Mouse (Mus musculus): ENCODE measurements around the gene Arap1. TPM values are rescaled to one million over a fixed set of nuclear protein-coding genes. Genes with fewer than 3 reads are reported as not detected.

Gene Arap1
- polyA plus RNA-seq, 1 experiment from 2014 or later = 8.7 TPM

DNA sequence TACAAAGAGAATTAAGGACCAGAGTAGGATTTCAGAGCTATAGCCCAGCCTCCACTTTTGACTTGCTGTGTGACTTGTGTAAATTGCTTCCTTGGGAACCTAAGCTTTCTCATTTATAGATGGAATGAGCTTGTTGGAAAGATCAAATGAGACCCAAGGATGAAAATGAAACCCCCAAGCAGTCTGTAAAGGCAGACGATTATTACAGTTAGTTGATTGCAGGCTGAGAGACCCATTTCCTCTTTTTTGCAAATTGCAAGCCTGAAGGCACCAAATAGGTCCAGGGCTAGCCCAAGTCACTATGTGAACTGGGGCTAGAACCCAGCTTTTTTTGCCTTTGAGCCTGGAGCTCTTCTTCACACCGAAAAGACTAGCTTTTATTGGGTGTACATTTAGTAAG is 36.8 kb upstream of the Arap1 start:
- WGBS = 33% methylated on average over 2 of the region's 2 CpGs
- Histone ChIP-seq H3K4me3 (replicated peaks; ENCODE audit: low read depth, low read length) (peak overlapping the region; percentile 58; the same call in 1 of the 2 replicates), H3K27ac (replicated peaks; ENCODE audit: low read depth, low read length) (peak overlapping the region; percentile 86), H3K36me3 (ENCODE audit: control insufficient read depth, insufficient read depth, low read length) (no peaks in the 10 kb centered on the region), H3K9me3 (ENCODE audit: control insufficient read depth, low read length) (no peaks in the 10 kb centered on the region), H3K4me1 (ENCODE audit: control insufficient read depth, insufficient read depth, low read length) (no peaks in the 10 kb centered on the region), H3K4me2 (ENCODE audit: low read length) (peak overlapping the region; percentile 61), H3K9ac (replicated peaks; ENCODE audit: low read length) (no peak overlapping the region), H3K27me3 (ENCODE audit: control insufficient read depth, insufficient read depth, low read length) (no peaks in the 10 kb centered on the region)
- DNase-seq (no peak), ATAC-seq (ENCODE audit: low FRiP score, low TSS enrichment) (no peak)

DNA sequence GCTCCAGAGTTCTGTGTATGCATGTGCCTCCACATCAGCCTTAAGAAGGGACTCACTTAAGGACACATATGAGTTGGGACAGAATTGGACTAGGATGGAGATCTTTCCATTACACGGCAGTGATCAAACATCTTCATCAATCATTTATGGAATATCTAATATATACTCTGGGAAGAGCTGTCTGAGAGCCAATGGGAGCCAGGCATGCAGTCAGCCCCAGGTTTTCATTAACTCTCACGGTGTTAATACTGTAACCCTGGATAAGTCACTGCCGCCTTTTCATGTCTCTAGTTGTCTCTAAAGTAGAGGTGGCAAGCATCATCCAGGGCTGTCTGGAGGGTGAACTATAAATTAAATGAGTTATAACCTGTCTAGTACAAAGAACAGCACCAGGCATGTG is 34.8 kb upstream of the Arap1 start:
- H3K4me2 ChIP-seq (ENCODE audit: low read length) = no peak overlapping the region
- WGBS = 68% methylated on average over 3 of the region's 3 CpGs

DNA sequence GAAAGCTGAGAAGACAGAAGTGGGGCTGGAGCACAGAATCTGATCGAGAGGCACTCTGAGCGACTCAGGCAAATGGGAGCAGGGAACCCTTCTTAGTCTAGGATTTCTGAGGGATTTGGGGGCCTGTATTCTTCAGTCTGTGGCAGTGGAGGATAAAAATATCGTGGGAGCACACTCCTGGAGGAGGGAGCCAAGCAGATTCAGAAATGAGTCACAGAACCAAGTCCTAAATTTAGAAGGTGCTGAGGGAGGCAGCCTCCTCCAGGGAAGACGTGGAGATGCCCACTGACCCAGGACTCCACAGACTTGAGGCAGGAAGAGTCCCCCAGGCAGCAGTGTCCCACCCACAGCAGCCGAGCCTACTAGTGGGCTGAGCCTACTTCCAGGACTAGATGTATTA is 33.5 kb upstream of the Arap1 start:
- Histone ChIP-seq H3K27ac (replicated peaks; ENCODE audit: low read depth, low read length) (no peak overlapping the region), H3K27me3 (ENCODE audit: control insufficient read depth, insufficient read depth, low read length) (0 out of 2 replicates have a peak, but pooled peaks cover 3% of the 10 kb centered on the region), H3K36me3 (ENCODE audit: control insufficient read depth, insufficient read depth, low read length) (no peaks in the 10 kb centered on the region), H3K4me2 (ENCODE audit: low read length) (no peak overlapping the region), H3K9me3 (ENCODE audit: control insufficient read depth, low read length) (no peaks in the 10 kb centered on the region), H3K9ac (replicated peaks; ENCODE audit: low read length) (no peak overlapping the region), H3K4me1 (ENCODE audit: control insufficient read depth, insufficient read depth, low read length) (no peaks in the 10 kb centered on the region), H3K4me3 (replicated peaks; ENCODE audit: low read depth, low read length) (no peak overlapping the region)
- 63% methylated on average over 5 of the region's 5 CpGs for WGBS
- DNase-seq = no peak
- no peak for ATAC-seq (ENCODE audit: low FRiP score, low TSS enrichment)

More for the DNA sequence above, 34.8 kb upstream of the Arap1 start:
- DNase-seq (no peak), ATAC-seq (ENCODE audit: low FRiP score, low TSS enrichment) (no peak)
- Histone ChIP-seq H3K27ac (replicated peaks; ENCODE audit: low read depth, low read length) (no peak overlapping the region), H3K27me3 (ENCODE audit: control insufficient read depth, insufficient read depth, low read length) (no peaks in the 10 kb centered on the region), H3K9me3 (ENCODE audit: control insufficient read depth, low read length) (no peaks in the 10 kb centered on the region), H3K9ac (replicated peaks; ENCODE audit: low read length) (no peak overlapping the region), H3K36me3 (ENCODE audit: control insufficient read depth, insufficient read depth, low read length) (no peaks in the 10 kb centered on the region), H3K4me1 (ENCODE audit: control insufficient read depth, insufficient read depth, low read length) (no peaks in the 10 kb centered on the region), H3K4me3 (replicated peaks; ENCODE audit: low read depth, low read length) (no peak overlapping the region)

DNA sequence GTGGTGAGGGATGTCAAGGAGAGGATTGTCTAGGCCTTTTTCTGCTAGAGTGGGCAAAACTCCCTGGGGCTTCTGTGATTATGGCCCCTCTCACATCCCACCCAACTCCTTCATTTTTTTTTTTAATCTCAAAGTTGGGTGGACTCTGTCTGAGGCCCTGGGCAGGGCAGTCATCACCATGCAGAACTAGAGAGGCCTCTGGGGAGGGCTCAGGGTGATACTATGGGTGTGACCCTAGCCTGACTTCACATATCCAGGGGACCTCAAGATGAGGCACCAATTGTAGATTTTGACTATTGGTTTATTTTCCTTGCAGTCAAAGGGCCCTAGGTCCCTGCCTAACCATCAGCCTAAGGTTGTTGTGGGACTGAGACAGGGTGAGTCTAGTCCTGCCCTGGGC is 32.2 kb upstream of the Arap1 start:
- no peak overlapping the region for H3K4me2 ChIP-seq (ENCODE audit: low read length)
- H3K4me3 ChIP-seq (replicated peaks; ENCODE audit: low read depth, low read length) = no peak overlapping the region
- no peak for ATAC-seq (ENCODE audit: low FRiP score, low TSS enrichment)
- no peaks in the 10 kb centered on the region for H3K36me3 ChIP-seq (ENCODE audit: control insufficient read depth, insufficient read depth, low read length)
- 0 out of 2 replicates have a peak, but pooled peaks cover 11% of the 10 kb centered on the region for H3K27me3 ChIP-seq (ENCODE audit: control insufficient read depth, insufficient read depth, low read length)
- H3K9ac ChIP-seq (replicated peaks; ENCODE audit: low read length) = no peak overlapping the region
- no peaks in the 10 kb centered on the region for H3K9me3 ChIP-seq (ENCODE audit: control insufficient read depth, low read length)
- no peak for DNase-seq
- no peak overlapping the region for H3K27ac ChIP-seq (replicated peaks; ENCODE audit: low read depth, low read length)
- no peaks in the 10 kb centered on the region for H3K4me1 ChIP-seq (ENCODE audit: control insufficient read depth, insufficient read depth, low read length)

DNA sequence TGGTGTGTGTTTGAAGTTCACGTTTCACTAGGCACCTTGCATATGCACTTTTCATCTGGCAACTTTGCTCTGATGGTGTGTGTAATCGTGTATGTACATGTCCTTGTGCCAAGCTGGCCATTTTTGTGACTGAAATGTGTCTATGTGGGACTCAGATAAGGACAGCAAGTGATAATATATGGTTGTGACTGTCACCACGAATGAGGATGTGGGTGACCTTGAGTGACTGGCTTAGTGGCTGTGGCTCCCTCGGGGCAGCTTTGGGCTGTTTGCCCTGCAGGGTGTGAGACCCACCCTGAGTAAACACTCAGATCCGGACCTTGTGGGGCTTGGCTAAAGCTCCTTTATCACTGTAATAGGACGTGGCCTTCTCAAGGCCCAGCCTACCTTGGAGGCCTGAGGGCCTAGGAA is 31.3 kb upstream of the Arap1 start:
- WGBS = 68% methylated on average over 6 of the region's 6 CpGs
- ATAC-seq (ENCODE audit: low FRiP score, low TSS enrichment) = no peak
- Histone ChIP-seq H3K4me2 (ENCODE audit: low read length) (no peak overlapping the region), H3K4me3 (replicated peaks; ENCODE audit: low read depth, low read length) (no peak overlapping the region), H3K9me3 (ENCODE audit: control insufficient read depth, low read length) (no peaks in the 10 kb centered on the region), H3K27me3 (ENCODE audit: control insufficient read depth, insufficient read depth, low read length) (0 out of 2 replicates have a peak, but pooled peaks cover 11% of the 10 kb centered on the region), H3K27ac (replicated peaks; ENCODE audit: low read depth, low read length) (no peak overlapping the region), H3K9ac (replicated peaks; ENCODE audit: low read length) (no peak overlapping the region), H3K36me3 (ENCODE audit: control insufficient read depth, insufficient read depth, low read length) (no peaks in the 10 kb centered on the region), H3K4me1 (ENCODE audit: control insufficient read depth, insufficient read depth, low read length) (0 out of 2 replicates have a peak, but pooled peaks cover 1% of the 10 kb centered on the region)
- no peak for DNase-seq

DNA sequence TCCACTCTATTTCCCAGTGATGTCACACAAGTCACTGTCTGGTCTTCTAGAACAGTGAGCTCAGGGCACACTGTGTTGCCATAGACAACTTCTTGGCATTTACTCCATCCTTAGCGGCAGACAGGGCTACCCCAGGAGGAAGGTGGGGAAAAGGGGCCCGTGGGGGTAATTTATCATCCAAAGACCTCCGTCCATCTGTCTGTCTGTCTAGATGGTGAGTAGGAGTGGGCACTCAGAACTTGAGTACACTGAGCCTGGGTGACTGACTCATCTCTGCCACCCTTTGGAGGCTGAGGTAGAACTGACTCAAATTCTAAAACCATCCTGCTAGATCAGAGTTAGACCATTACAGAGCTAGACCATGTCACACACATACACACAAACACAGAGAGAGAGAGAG is 30.9 kb upstream of the Arap1 start, which contains the start of gene Stard10:
Stard10 (plus strand) TSS at position 73 of the 400 bp plus-strand sequence.
- Histone ChIP-seq H3K9ac (replicated peaks; ENCODE audit: low read length) (no peak within 1 kb of the TSS), H3K4me2 (ENCODE audit: low read length) (no peak within 1 kb of the TSS), H3K4me3 (replicated peaks; ENCODE audit: low read depth, low read length) (no peak within 1 kb of the TSS), H3K9me3 (ENCODE audit: control insufficient read depth, low read length) (no peaks in the 10 kb centered on the region), H3K4me1 (ENCODE audit: control insufficient read depth, insufficient read depth, low read length) (0 out of 2 replicates have a peak, but pooled peaks cover 5% of the 10 kb centered on the region), H3K27me3 (ENCODE audit: control insufficient read depth, insufficient read depth, low read length) (peaks cover 14% of the 10 kb centered on the region; the same call in 1 of the 2 replicates), H3K27ac (replicated peaks; ENCODE audit: low read depth, low read length) (no peak within 1 kb of the TSS), H3K36me3 (ENCODE audit: control insufficient read depth, insufficient read depth, low read length) (no peaks in the 10 kb centered on the region)
- DNase-seq = no peak
- ATAC-seq (ENCODE audit: low FRiP score, low TSS enrichment) = no peak
- WGBS = 78% methylated on average over 3 of the region's 3 CpGs

DNA sequence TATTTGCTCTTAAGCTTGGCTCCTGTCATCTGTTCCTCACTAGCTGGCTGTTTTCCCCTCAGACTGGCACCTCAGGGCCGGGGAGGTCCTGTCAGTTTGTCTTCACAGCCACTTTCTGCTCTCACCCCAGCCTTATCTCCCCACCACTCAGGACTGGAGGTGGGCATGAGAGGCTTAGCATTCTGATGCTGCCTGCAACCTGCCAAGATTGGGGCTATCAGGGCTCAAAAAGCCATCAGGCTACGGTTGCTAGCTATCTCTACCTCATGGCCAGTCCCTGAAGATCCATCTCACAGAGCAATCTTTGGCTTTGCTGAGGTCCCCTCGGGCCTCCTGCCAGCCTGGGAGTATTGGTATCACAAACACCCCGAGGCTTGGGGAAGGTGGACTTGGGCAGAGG is 29.0 kb upstream of the Arap1 start:
- DNase-seq = no peak
- Histone ChIP-seq H3K36me3 (ENCODE audit: control insufficient read depth, insufficient read depth, low read length) (no peaks in the 10 kb centered on the region), H3K27ac (replicated peaks; ENCODE audit: low read depth, low read length) (no peak overlapping the region), H3K4me2 (ENCODE audit: low read length) (no peak overlapping the region), H3K9ac (replicated peaks; ENCODE audit: low read length) (no peak overlapping the region), H3K4me3 (replicated peaks; ENCODE audit: low read depth, low read length) (no peak overlapping the region), H3K9me3 (ENCODE audit: control insufficient read depth, low read length) (no peaks in the 10 kb centered on the region), H3K27me3 (ENCODE audit: control insufficient read depth, insufficient read depth, low read length) (peaks cover 19% of the 10 kb centered on the region; the same call in 1 of the 2 replicates), H3K4me1 (ENCODE audit: control insufficient read depth, insufficient read depth, low read length) (0 out of 2 replicates have a peak, but pooled peaks cover 6% of the 10 kb centered on the region)
- no peak for ATAC-seq (ENCODE audit: low FRiP score, low TSS enrichment)
- 74% methylated on average over 4 of the region's 4 CpGs for WGBS

DNA sequence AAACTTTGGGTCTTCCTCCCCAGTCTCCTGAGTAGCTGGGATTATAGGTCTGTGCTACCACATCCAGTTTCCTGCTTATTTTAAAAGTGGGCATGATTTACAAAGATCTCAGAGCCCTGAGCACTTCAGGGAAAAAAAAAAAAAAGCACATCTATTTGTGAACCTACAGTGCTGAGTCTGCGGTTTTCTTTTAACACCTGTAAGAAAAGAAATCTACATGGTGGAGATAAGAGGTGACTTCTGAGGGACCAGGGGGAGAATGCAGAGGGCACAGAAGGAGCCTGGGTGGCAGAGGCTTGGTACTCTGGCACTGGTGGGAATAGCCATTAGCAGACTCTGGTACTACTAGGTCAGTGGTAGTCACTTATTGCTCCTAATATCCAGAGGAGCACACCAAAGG is 28.1 kb upstream of the Arap1 start:
- Histone ChIP-seq H3K27me3 (ENCODE audit: control insufficient read depth, insufficient read depth, low read length) (peaks cover 19% of the 10 kb centered on the region; the same call in 1 of the 2 replicates), H3K36me3 (ENCODE audit: control insufficient read depth, insufficient read depth, low read length) (no peaks in the 10 kb centered on the region), H3K4me2 (ENCODE audit: low read length) (no peak overlapping the region), H3K9ac (replicated peaks; ENCODE audit: low read length) (no peak overlapping the region), H3K4me1 (ENCODE audit: control insufficient read depth, insufficient read depth, low read length) (0 out of 2 replicates have a peak, but pooled peaks cover 6% of the 10 kb centered on the region), H3K4me3 (replicated peaks; ENCODE audit: low read depth, low read length) (no peak overlapping the region), H3K9me3 (ENCODE audit: control insufficient read depth, low read length) (no peaks in the 10 kb centered on the region), H3K27ac (replicated peaks; ENCODE audit: low read depth, low read length) (no peak overlapping the region)
- 97% methylated on average over 1 of the region's 1 CpGs for WGBS
- ATAC-seq (ENCODE audit: low FRiP score, low TSS enrichment) = no peak
- DNase-seq = no peak

DNA sequence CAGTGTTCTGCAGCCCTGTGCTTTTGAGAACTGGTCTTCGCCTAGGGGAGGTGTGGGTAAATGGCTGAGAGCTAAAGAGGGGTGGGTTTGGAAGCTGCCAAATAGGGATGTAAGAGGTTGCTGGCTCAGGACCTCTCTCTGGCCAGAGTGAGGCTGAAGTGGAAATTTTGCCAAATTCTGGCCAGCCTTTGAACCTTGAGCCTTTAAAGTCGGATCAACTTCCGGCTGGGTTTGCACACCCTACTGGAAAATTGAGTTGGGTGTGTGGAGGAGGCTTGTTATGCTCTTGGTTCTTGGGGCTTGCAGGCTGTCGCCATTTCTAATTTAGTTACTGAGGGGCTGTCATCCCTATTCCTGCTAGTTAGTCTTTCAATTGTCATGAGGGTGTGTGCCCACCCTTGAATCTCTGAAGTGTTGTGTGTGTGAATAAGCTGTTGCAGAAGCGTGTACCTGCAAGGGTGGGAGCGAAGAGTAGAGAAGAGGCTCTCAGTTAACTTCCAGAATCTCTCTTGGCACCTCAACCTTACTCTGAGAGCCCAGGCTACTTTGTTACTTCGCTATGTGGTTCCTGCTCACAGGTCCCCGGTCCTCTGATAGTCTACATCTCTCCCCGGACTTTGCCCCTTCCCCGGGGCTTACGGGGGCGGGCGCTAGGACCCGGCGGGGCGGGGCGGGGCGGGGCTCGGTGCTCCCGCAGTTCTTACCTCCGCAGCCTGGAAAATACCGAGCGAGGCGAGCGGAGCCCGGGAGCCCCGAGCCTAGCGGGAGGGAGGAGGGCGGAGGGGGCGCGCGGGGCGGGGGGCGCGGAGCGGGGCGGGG is 27.3 kb upstream of the Arap1 start:
- H3K9me3 ChIP-seq (ENCODE audit: control insufficient read depth, low read length) = no peaks in the 10 kb centered on the region
- H3K9ac ChIP-seq (replicated peaks; ENCODE audit: low read length) = peak overlapping the region; percentile 75
- no peak overlapping the region for H3K27ac ChIP-seq (replicated peaks; ENCODE audit: low read depth, low read length)
- no peaks in the 10 kb centered on the region for H3K36me3 ChIP-seq (ENCODE audit: control insufficient read depth, insufficient read depth, low read length)
- peak overlapping the region; percentile 72 for H3K4me3 ChIP-seq (replicated peaks; ENCODE audit: low read depth, low read length)
- 4% methylated on average over 30 of the region's 37 CpGs for WGBS
- H3K27me3 ChIP-seq (ENCODE audit: control insufficient read depth, insufficient read depth, low read length) = peaks cover 19% of the 10 kb centered on the region; the same call in 1 of the 2 replicates
- ATAC-seq (ENCODE audit: low FRiP score, low TSS enrichment) (peak; percentile 83), DNase-seq (peak; percentile 83)
- H3K4me1 ChIP-seq (ENCODE audit: control insufficient read depth, insufficient read depth, low read length) = 0 out of 2 replicates have a peak, but pooled peaks cover 6% of the 10 kb centered on the region
- H3K4me2 ChIP-seq (ENCODE audit: low read length) = peak overlapping the region; percentile 100
